Mouse (Mus musculus): ENCODE data around the gene Cmss1. TPM values are rescaled to one million over a fixed set of nuclear protein-coding genes. Genes with fewer than 3 reads are reported as not detected.
A peak's percentile ranks its signal among the peaks of the same experiment; 100 is the strongest.

Cmss1 gene
- polyA plus RNA-seq, 1 experiment = 2.6 TPM

- Histone ChIP-seq H3K27me3 (ENCODE audit: control insufficient read depth, insufficient read depth, low read length) (no peaks in the 10 kb centered on the region), H3K27ac (ENCODE audit: insufficient read depth, low read depth, low read length) (no peak overlapping the region), H3K4me3 (ENCODE audit: low read depth, low read length) (no peak overlapping the region), H3K36me3 (ENCODE audit: control insufficient read depth, insufficient read depth, low read length) (no peaks in the 10 kb centered on the region), H3K4me1 (ENCODE audit: control insufficient read depth, insufficient read depth, insufficient read length, low read length) (no peaks in the 10 kb centered on the region)
- 76% methylated on average over 9 of the region's 9 CpGs for WGBS
- TF ChIP-seq CTCF (IDR thresholded peaks at IDR 0.05; ENCODE audit: extremely low read depth, insufficient read length, insufficient replicate concordance, low read depth, low read length) = no peak
- TF ChIP-seq POLR2A (IDR thresholded peaks at IDR 0.05; ENCODE audit: low read depth, low read length) = no peak
Measured at GRCm38 (mm10) chr16:57378631-57379330, 227.9 kb downstream of the Cmss1 start.

- no peaks in the 10 kb centered on the region for H3K4me1 ChIP-seq (ENCODE audit: control insufficient read depth, insufficient read depth, insufficient read length, low read length)
- H3K36me3 ChIP-seq (ENCODE audit: control insufficient read depth, insufficient read depth, low read length) = no peaks in the 10 kb centered on the region
- no peaks in the 10 kb centered on the region for H3K27me3 ChIP-seq (ENCODE audit: control insufficient read depth, insufficient read depth, low read length)
- H3K4me3 ChIP-seq (ENCODE audit: low read depth, low read length) = no peak overlapping the region
- H3K27ac ChIP-seq (ENCODE audit: insufficient read depth, low read depth, low read length) = no peak overlapping the region
- TF ChIP-seq POLR2A (IDR thresholded peaks at IDR 0.05; ENCODE audit: low read depth, low read length) (no peak), CTCF (IDR thresholded peaks at IDR 0.05; ENCODE audit: extremely low read depth, insufficient read length, insufficient replicate concordance, low read depth, low read length) (no peak)
- WGBS = 87% methylated on average over 7 of the region's 7 CpGs
Measured at GRCm38 (mm10) chr16:57375248-57375837, 231.3 kb downstream of the Cmss1 start.

GRCm38 (mm10) chr16:57372156-57372555, 234.5 kb downstream of the Cmss1 start:
- TF ChIP-seq POLR2A (IDR thresholded peaks at IDR 0.05; ENCODE audit: low read depth, low read length) = no peak
- no peak for TF ChIP-seq CTCF (IDR thresholded peaks at IDR 0.05; ENCODE audit: extremely low read depth, insufficient read length, insufficient replicate concordance, low read depth, low read length)

GRCm38 (mm10) chr16:57369846-57370496, 236.7 kb downstream of the Cmss1 start:
- no peaks in the 10 kb centered on the region for H3K27me3 ChIP-seq (ENCODE audit: control insufficient read depth, insufficient read depth, low read length)
- H3K4me1 ChIP-seq (ENCODE audit: control insufficient read depth, insufficient read depth, insufficient read length, low read length) = no peaks in the 10 kb centered on the region
- TF ChIP-seq CTCF (IDR thresholded peaks at IDR 0.05; ENCODE audit: extremely low read depth, insufficient read length, insufficient replicate concordance, low read depth, low read length) (no peak), POLR2A (IDR thresholded peaks at IDR 0.05; ENCODE audit: low read depth, low read length) (no peak)
- WGBS = 84% methylated on average over 8 of the region's 8 CpGs
- no peak overlapping the region for H3K4me3 ChIP-seq (ENCODE audit: low read depth, low read length)
- H3K36me3 ChIP-seq (ENCODE audit: control insufficient read depth, insufficient read depth, low read length) = no peaks in the 10 kb centered on the region
- H3K27ac ChIP-seq (ENCODE audit: insufficient read depth, low read depth, low read length) = no peak overlapping the region

More at GRCm38 (mm10) chr16:57372156-57372555, 234.5 kb downstream of the Cmss1 start:
- Histone ChIP-seq H3K4me3 (ENCODE audit: low read depth, low read length) (no peak overlapping the region), H3K36me3 (ENCODE audit: control insufficient read depth, insufficient read depth, low read length) (no peaks in the 10 kb centered on the region), H3K27ac (ENCODE audit: insufficient read depth, low read depth, low read length) (no peak overlapping the region), H3K4me1 (ENCODE audit: control insufficient read depth, insufficient read depth, insufficient read length, low read length) (no peaks in the 10 kb centered on the region), H3K27me3 (ENCODE audit: control insufficient read depth, insufficient read depth, low read length) (no peaks in the 10 kb centered on the region)
- WGBS = 25% methylated on average over 3 of the region's 3 CpGs

GRCm38 (mm10) chr16:57366941-57367694, 239.5 kb downstream of the Cmss1 start:
- TF ChIP-seq POLR2A (IDR thresholded peaks at IDR 0.05; ENCODE audit: low read depth, low read length) (no peak), CTCF (IDR thresholded peaks at IDR 0.05; ENCODE audit: extremely low read depth, insufficient read length, insufficient replicate concordance, low read depth, low read length) (no peak)
- Histone ChIP-seq H3K36me3 (ENCODE audit: control insufficient read depth, insufficient read depth, low read length) (no peaks in the 10 kb centered on the region), H3K4me1 (ENCODE audit: control insufficient read depth, insufficient read depth, insufficient read length, low read length) (no peaks in the 10 kb centered on the region), H3K27ac (ENCODE audit: insufficient read depth, low read depth, low read length) (peak overlapping the region; percentile 17), H3K4me3 (ENCODE audit: low read depth, low read length) (no peak overlapping the region), H3K27me3 (ENCODE audit: control insufficient read depth, insufficient read depth, low read length) (no peaks in the 10 kb centered on the region)
- 71% methylated on average over 18 of the region's 18 CpGs for WGBS

- H3K4me3 ChIP-seq (ENCODE audit: low read depth, low read length) = no peak overlapping the region
- no peaks in the 10 kb centered on the region for H3K4me1 ChIP-seq (ENCODE audit: control insufficient read depth, insufficient read depth, insufficient read length, low read length)
- no peaks in the 10 kb centered on the region for H3K36me3 ChIP-seq (ENCODE audit: control insufficient read depth, insufficient read depth, low read length)
- 82% methylated on average over 6 of the region's 6 CpGs for WGBS
- TF ChIP-seq CTCF (IDR thresholded peaks at IDR 0.05; ENCODE audit: extremely low read depth, insufficient read length, insufficient replicate concordance, low read depth, low read length) (no peak), POLR2A (IDR thresholded peaks at IDR 0.05; ENCODE audit: low read depth, low read length) (no peak)
- H3K27ac ChIP-seq (ENCODE audit: insufficient read depth, low read depth, low read length) = no peak overlapping the region
- H3K27me3 ChIP-seq (ENCODE audit: control insufficient read depth, insufficient read depth, low read length) = no peaks in the 10 kb centered on the region
Measured at GRCm38 (mm10) chr16:57366141-57366540, 240.5 kb downstream of the Cmss1 start.

All from small intestine, adult 2 months (tissue).